Mouse (Mus musculus) layer of hippocampus, postnatal 36 days (tissue): ENCODE data around the gene Taf9. TPM values are rescaled to one million over a fixed set of nuclear protein-coding genes. Genes with fewer than 3 reads are reported as not detected.

Experiments used
- DNase-seq, 2 experiments: peaks; one replicate each; pipeline ENCODE4 v3.0.0; 2022
- total RNA-seq, 2 experiments: library from RNA; stranded (reverse); gene quantifications; 2 replicates each; pipeline ENCODE4 v1.2.3; 2021

Taf9 gene
- total RNA-seq, 2 experiments from 2014 or later: 23.1 to 23.9 TPM

DNA sequence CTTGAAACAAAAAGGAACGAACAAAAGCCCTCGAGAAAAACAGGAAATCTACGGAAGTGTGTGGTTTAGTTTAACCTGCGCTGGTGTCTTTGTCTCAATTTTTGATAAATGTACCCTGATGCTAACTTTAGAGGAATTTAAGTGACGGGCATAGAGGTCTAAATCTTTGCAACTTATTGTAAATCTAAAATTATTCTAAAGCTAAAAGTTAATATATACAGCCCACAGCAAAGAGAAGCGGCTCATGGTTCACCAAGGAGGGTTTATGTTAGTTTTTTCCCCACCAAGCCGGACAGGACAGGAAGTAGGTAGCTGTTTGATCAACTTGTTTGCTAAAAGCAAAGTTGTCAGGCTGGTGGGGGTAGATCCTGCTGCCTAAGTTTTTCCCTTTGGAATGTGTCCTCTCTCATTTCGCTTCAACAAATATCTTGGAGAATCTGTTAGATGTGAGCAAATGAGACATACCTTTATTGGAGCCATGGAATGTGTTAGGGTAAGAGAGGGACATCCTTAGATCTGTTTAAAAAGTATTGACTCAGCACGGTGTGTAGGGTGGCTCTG, 18.9 kb downstream of the Taf9 start:
- no peak for DNase-seq

DNA sequence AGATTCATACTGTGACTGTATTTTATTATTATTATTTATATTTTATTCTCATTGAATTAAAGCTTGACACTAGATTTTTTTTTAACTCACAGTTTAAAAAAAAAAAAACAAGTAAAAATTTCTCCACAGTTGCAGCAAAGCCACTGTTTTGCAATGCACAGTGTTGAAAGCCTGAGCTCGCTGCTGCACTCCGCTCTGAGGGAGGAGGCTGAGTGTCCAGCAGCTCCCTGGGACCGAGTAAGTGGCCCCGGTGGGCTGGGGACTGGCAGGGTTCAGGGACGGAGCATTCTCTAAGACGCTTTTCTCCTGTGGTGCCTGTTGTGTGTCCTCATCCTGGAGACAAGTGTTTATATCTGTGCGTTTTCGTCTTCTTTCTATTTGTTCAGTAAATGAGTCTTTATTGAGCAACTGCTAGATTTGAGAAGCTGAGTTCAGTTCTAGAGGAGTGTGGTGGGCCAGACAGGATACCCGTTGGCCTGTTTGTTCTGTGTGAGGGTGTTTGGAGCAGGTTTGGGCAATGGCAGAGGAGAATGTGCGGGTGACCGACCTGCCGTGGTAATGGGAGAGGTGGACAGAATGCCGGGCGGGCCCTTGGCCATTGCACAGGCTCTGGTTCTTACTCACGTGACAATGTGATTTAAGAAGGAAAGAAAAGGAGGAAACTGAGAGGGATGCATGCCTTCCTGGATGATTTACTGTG, 24.7 kb downstream of the Taf9 start:
- no peak for DNase-seq

DNA sequence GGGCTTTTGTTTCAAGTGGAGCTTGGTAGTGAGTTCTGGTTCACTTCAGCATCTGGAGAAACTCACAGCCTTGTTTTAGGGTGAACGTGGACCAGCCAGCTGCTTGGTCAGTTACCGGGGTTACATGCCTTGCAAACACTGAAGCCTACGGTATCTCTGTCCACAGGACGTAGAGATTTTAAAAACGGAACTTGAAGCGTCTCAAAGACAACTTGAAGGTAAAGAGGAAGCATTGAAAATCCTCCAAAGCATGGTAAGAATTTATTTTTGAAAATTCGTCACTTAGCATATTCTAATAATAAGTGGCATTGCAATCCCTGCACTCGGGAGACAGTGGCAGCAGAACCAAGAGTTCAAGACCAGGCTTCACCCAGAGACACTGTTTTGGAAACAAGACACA, 30.2 kb downstream of the Taf9 start:
- DNase-seq: no peak

DNA sequence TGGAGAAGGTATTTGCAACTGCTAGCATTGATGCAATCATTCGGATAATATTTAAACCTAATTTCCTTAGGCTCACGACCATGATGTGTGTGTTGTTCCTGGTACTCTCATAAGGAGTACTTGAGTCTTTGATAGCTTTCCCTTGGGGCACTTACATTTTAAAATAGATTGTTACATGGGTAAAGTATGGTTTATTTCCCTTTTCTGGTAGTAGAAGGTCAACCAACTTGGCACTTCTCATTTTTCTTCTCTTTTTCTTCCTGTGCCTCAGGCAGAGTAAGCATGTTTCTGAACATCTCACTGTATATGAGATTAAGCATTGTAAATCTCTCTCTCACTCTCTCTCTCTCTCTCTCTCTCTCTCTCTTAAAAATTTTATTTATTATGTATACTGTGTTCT, 31.5 kb downstream of the Taf9 start:
- DNase-seq: no peak

DNA sequence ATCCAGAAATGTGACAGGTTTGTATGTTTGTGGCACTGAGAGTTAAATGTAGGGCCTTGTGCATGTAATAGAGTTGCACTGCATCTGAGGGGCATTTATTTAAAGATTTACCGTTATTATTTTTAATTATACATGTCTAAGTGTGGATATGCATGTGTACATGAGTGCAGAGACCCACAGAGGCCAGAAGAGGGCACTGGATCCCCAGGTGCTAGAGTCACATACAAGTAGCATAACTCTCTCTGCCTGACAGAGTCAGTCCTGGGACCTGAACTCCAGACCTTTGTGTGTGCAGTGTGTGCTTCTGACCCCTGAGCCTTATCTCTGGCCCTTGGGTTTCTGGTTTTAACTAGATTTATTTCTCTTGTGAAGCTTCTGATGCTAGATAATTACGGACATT, 33.0 kb downstream of the Taf9 start:
- DNase-seq: no peak

DNA sequence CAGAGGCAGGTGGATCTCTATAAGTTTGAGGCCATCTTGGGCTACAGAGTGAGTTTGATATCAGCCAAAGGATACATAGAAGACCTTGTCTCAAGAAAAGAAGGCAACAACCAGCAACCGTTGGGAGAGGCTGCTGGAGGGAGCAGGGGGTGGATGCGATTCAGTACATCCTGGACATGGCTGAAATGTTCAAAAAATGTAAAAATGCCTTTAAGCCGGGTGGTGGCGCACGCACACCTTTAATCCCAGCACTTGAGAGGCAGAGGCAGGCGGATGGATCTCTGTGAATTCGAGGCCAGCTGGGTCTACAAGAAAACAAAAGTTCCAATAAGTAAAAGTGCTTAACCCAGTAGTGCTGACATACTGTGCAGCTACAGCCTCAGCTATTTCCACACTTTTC, 36.1 kb downstream of the Taf9 start:
- no peak for DNase-seq

DNA sequence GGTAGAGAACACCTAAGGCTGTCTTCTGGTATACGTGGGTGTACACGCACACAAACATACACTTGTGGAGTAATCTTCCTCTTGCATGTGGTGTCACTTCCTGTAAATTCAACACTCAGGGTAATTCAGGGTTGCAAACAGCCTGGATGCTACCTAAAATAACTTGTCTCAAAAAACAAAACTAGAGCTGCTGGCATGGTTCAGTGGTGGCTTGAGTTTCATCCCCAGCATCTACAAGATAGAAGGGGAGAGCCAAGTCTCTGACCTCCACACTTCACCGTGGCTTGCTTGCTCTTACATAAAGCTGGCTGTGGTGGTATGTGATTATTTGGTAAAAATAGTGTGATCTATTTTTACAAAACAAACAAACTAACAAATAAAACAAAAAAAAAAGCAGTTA, 46.2 kb downstream of the Taf9 start:
- DNase-seq: no peak

DNA sequence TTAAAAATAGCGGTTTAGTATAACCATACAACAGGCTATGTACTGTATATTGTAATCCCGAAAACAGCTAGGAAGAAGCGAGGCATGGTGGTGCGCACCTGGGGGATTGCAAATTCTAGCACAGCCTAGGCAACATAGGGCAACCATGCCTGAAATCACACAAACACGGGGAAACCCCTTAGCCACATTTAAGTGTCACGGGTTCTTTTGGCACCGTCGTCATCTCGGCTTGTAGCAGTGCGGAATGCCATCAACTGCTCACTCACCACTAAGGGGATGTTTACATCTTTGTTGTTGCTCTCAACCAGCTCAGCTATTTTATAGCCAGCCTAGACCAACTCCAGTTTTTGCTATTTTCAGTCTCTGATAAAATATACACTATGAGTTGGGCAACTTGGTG, 47.5 kb downstream of the Taf9 start:
- no peak for DNase-seq

DNA sequence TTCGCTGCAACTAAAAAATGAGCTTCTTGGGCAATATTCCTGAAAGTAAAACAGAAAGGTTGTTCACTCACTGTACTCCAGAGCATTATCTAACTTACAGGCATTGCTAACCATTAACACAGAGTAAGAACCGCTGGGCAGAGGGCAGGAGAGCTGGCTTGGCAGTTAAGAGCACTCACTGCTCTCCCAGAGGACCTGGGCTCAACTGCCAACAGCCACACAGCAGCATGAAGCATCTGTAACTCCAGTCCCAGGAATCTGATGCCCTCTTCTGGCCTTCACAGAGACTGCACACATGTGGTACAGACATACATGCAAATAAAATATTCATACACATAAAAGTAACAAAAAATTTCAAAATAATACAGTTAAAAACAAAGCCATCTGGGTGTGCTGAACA, 52.1 kb downstream of the Taf9 start:
- DNase-seq: no peak

Other genes starting within 250 kb of the Taf9 start
- under 1 TPM; 0.12 to 0.13 TPM for gene Naip1, start 198.7 kb upstream of the Taf9 start, total RNA-seq
- gene Gtf2h2, start 159.0 kb upstream of the Taf9 start, total RNA-seq: 10 to 100 TPM; 54.7 to 62.9 TPM
- gene Ocln, start 98.9 kb upstream of the Taf9 start, total RNA-seq: 10 to 100 TPM; 13.1 to 13.4 TPM
- gene Marveld2, start 34.6 kb upstream of the Taf9 start, total RNA-seq: 1 to 10 TPM; 1.0 to 1.2 TPM
- 10 to 100 TPM; 84.9 to 86.4 TPM for gene Ak6, start 600 bp upstream of the Taf9 start, total RNA-seq
- 10 to 100 TPM; 14.9 to 17.1 TPM for gene Rad17, start 528 bp upstream of the Taf9 start, total RNA-seq
- gene Ccdc125, start 18.1 kb downstream of the Taf9 start, total RNA-seq: under 1 TPM; 0.15 to 0.17 TPM
- 10 to 100 TPM; 38.5 to 39.5 TPM for gene Cdk7, start 79.4 kb downstream of the Taf9 start, total RNA-seq
- gene Mrps36, start 93.1 kb downstream of the Taf9 start, total RNA-seq: 10 to 100 TPM; 54.1 to 54.4 TPM
- gene Cenph, start 124.3 kb downstream of the Taf9 start, total RNA-seq: under 1 TPM in 1 of 2 experiments, not detected in 1; 0.57 TPM
- 1 to 10 TPM; 1.1 to 1.2 TPM for gene Ccnb1, start 135.0 kb downstream of the Taf9 start, total RNA-seq
- gene Slc30a5, start 181.8 kb downstream of the Taf9 start, total RNA-seq: 10 to 100 TPM; 39.9 to 40.7 TPM